9 mouse cellular contexts compared by ENCODE assay signal in genomic region chr7:45234333-45234841, GRCm38 (mm10). TPM values are rescaled to one million over a fixed set of nuclear protein-coding genes. Genes with fewer than 3 reads are reported as not detected.
A peak's percentile ranks its signal among the peaks of the same experiment; 100 is the strongest.
DNase-seq lines count a peak whose midpoint lies in the region; ATAC-seq lines count a peak whose summit lies in the region.
"Had no signal": no experiment of that assay in that cellular context is flagged by ENCODE, and none has a peak within 500 bp of the region (broad histone marks: within the 10 kb centered on the region; RNA-seq: fewer than 3 reads in every experiment).

No protein-coding gene starts in this region.

- no peak for DNase-seq in heart, postnatal 4 days
- peak; percentile 53 for DNase-seq in brain, adult 2 months (ENCODE audit: low read depth, low spot score)
- DNase-seq in mesoderm, embryonic 11.5 days (ENCODE audit: low read depth, low spot score) = peak; percentile 64
- DNase-seq in gastrocnemius, postnatal 36 days = no peak
- DNase-seq in urinary bladder, postnatal 10 days (ENCODE audit: low spot score) = no peak

- intact Hi-C loops in gastrocnemius, postnatal 36 days (cut with DNase I) = no loop called here

- 10% methylated on average over 29 of the region's 29 CpGs for WGBS in heart, embryonic 12.5 days
- 7% methylated on average over 29 of the region's 29 CpGs for whole genome bisulfite sequencing in hindbrain, embryonic 13.5 days

- H3K4me1 ChIP-seq in heart, embryonic 12.5 days (replicated peaks) = peaks cover 57% of the 10 kb centered on the region
- H3K4me1 ChIP-seq in hindbrain, embryonic 13.5 days (replicated peaks) = peaks cover 31% of the 10 kb centered on the region

- peaks cover 21% of the 10 kb centered on the region for H3K27me3 ChIP-seq in heart, embryonic 12.5 days (replicated peaks)
- peaks cover 47% of the 10 kb centered on the region for H3K27me3 ChIP-seq in hindbrain, embryonic 13.5 days

- peak overlapping the region; percentile 66 for H3K4me2 ChIP-seq in heart, embryonic 12.5 days
- H3K4me2 ChIP-seq in hindbrain, embryonic 13.5 days = peak overlapping the region; percentile 34

- no peaks in the 10 kb centered on the region for H3K9me3 ChIP-seq in heart, embryonic 12.5 days (replicated peaks)
- no peaks in the 10 kb centered on the region for H3K9me3 ChIP-seq in hindbrain, embryonic 13.5 days

- ATAC-seq in heart, embryonic 12.5 days (ENCODE audit: insufficient number of reproducible peaks, low FRiP score) = no peak
- no peak for ATAC-seq in hindbrain, embryonic 13.5 days (ENCODE audit: low FRiP score)
- ATAC-seq in granulocyte monocyte progenitor cell, adult 5-6 weeks (replicated peaks; ENCODE audit: poor library complexity, severe bottlenecking) = no peak

- H3K9ac ChIP-seq in heart, embryonic 12.5 days = peak overlapping the region; percentile 62
- H3K9ac ChIP-seq in hindbrain, embryonic 13.5 days = no peak overlapping the region; the same call in 1 of the 2 replicates

- H3K27ac ChIP-seq in heart, embryonic 12.5 days (ENCODE audit: poor library complexity, severe bottlenecking) = peak overlapping the region; percentile 67
- H3K27ac ChIP-seq in hindbrain, embryonic 13.5 days = no peak overlapping the region

- H3K4me3 ChIP-seq in heart, embryonic 12.5 days = peak overlapping the region; percentile 26; the same call in 1 of the 2 replicates
- H3K4me3 ChIP-seq in hindbrain, embryonic 13.5 days = no peak overlapping the region

- peaks cover 41% of the 10 kb centered on the region for H3K36me3 ChIP-seq in heart, embryonic 12.5 days
- H3K36me3 ChIP-seq in hindbrain, embryonic 13.5 days = peaks cover 25% of the 10 kb centered on the region

RNA-seq across cellular contexts. Expression of gene Cd37, which starts 4.5 kb away (rescaled TPM):
- 1.2 and 1.4 TPM in 2 replicates for polyA plus RNA-seq in heart, embryonic 12.5 days (2016; fragmentation: Nextera tagmentation; extraction: Ambion mirVana)
- total RNA-seq in heart, postnatal 4 days (2021) = 1 to 10 TPM; 2.1 to 3.6 TPM
- 0.96 and 1.7 TPM in 2 replicates for polyA plus RNA-seq in hindbrain, embryonic 13.5 days (2015; fragmentation: Nextera tagmentation; extraction: Ambion mirVana)
- total RNA-seq in gastrocnemius, postnatal 36 days (2021) = 1 to 10 TPM in 1 of 2 experiments, under 1 TPM in 1; 0.79 to 1.5 TPM
- total RNA-seq in granulocyte monocyte progenitor cell, adult 5-6 weeks (2014; fragmentation: Nextera tagmentation) = 104 and 177 TPM in 2 replicates
- total RNA-seq in granulocyte monocyte progenitor cell, adult 5-6 weeks (2017) = 59.5 and 69.2 TPM in 2 replicates

RNA-seq across cellular contexts. Expression of gene Slc6a16, which starts 6.5 kb away (rescaled TPM):
- polyA plus RNA-seq in heart, embryonic 12.5 days (2016; fragmentation: Nextera tagmentation; extraction: Ambion mirVana) = 0.37 TPM in 2 replicates
- under 1 TPM in 1 of 2 experiments, not detected in 1; 0.18 TPM for total RNA-seq in heart, postnatal 4 days (2021)
- 0.18 and 0.38 TPM in 2 replicates for polyA plus RNA-seq in hindbrain, embryonic 13.5 days (2015; fragmentation: Nextera tagmentation; extraction: Ambion mirVana)
- not detected for total RNA-seq in gastrocnemius, postnatal 36 days (2021)
- not detected in 2 replicates for total RNA-seq in granulocyte monocyte progenitor cell, adult 5-6 weeks (2014; fragmentation: Nextera tagmentation)
- not detected in 2 replicates for total RNA-seq in granulocyte monocyte progenitor cell, adult 5-6 weeks (2017)
- polyA plus RNA-seq: C2C12 had no signal

RNA-seq across cellular contexts. Expression of gene Tead2, which starts 18.8 kb away (rescaled TPM):
- 131 and 138 TPM in 2 replicates for polyA plus RNA-seq in heart, embryonic 12.5 days (2016; fragmentation: Nextera tagmentation; extraction: Ambion mirVana)
- total RNA-seq in heart, postnatal 4 days (2021) = 10 to 100 TPM; 66.4 to 69.4 TPM
- polyA plus RNA-seq in hindbrain, embryonic 13.5 days (2015; fragmentation: Nextera tagmentation; extraction: Ambion mirVana) = 78.6 and 79.2 TPM in 2 replicates
- total RNA-seq in gastrocnemius, postnatal 36 days (2021) = 1 to 10 TPM; 2.7 to 3.3 TPM
- total RNA-seq in granulocyte monocyte progenitor cell, adult 5-6 weeks (2014; fragmentation: Nextera tagmentation) = 0.62 TPM in 1 of 2 replicates, not detected in the other
- total RNA-seq in granulocyte monocyte progenitor cell, adult 5-6 weeks (2017) = not detected in 2 replicates

RNA-seq across cellular contexts. Expression of gene Dkkl1, which starts 22.4 kb away (rescaled TPM):
- polyA plus RNA-seq in heart, embryonic 12.5 days (2016; fragmentation: Nextera tagmentation; extraction: Ambion mirVana) = 0.99 and 1.5 TPM in 2 replicates
- total RNA-seq in heart, postnatal 4 days (2021) = not detected
- polyA plus RNA-seq in hindbrain, embryonic 13.5 days (2015; fragmentation: Nextera tagmentation; extraction: Ambion mirVana) = 5.6 and 5.7 TPM in 2 replicates
- total RNA-seq in gastrocnemius, postnatal 36 days (2021) = not detected
- 2.3 and 9.5 TPM in 2 replicates for total RNA-seq in granulocyte monocyte progenitor cell, adult 5-6 weeks (2014; fragmentation: Nextera tagmentation)
- total RNA-seq in granulocyte monocyte progenitor cell, adult 5-6 weeks (2017) = 0.77 TPM in 1 of 2 replicates, not detected in the other

RNA-seq across cellular contexts. Expression of gene Ccdc155, which starts 29.7 kb away (rescaled TPM):
- polyA plus RNA-seq in heart, embryonic 12.5 days (2016; fragmentation: Nextera tagmentation; extraction: Ambion mirVana) = 0.62 and 0.70 TPM in 2 replicates
- total RNA-seq in heart, postnatal 4 days (2021) = under 1 TPM in 1 of 2 experiments, not detected in 1; 0.25 TPM
- 0.49 and 0.54 TPM in 2 replicates for polyA plus RNA-seq in hindbrain, embryonic 13.5 days (2015; fragmentation: Nextera tagmentation; extraction: Ambion mirVana)
- total RNA-seq in gastrocnemius, postnatal 36 days (2021) = not detected
- total RNA-seq in granulocyte monocyte progenitor cell, adult 5-6 weeks (2014; fragmentation: Nextera tagmentation) = not detected in 2 replicates
- 0.26 and 0.67 TPM in 2 replicates for total RNA-seq in granulocyte monocyte progenitor cell, adult 5-6 weeks (2017)
- polyA plus RNA-seq: C2C12 had no signal

Comparison
In these comparisons a context has a peak if more than half of its experiments do, and no peak if none do; other contexts are left out.
1. DNase-seq: peak in brain, adult 2 months (single experiment) and mesoderm, embryonic 11.5 days (single experiment); none in heart, postnatal 4 days (single experiment), gastrocnemius, postnatal 36 days (0 of 2) and urinary bladder, postnatal 10 days (single experiment).
2. RNA of gene Cd37, which starts 4.5 kb away (total RNA-seq): 59.5 to 177 TPM in granulocyte monocyte progenitor cell, adult 5-6 weeks; 2.1 to 3.6 TPM in heart, postnatal 4 days and 0.79 to 1.5 TPM in gastrocnemius, postnatal 36 days; every median in the first group is over 10 times any median in the second.
3. RNA of gene Tead2, which starts 18.8 kb away (total RNA-seq): 66.4 to 69.4 TPM in heart, postnatal 4 days; 2.7 to 3.3 TPM in gastrocnemius, postnatal 36 days and 0.62 TPM in granulocyte monocyte progenitor cell, adult 5-6 weeks; every median in the first group is over 10 times any median in the second.